Mouse (Mus musculus) embryo, embryonic 9.5 days (tissue): Measurements from ENCODE around the gene Rapgef5.

Experiments
- DNase-seq: peaks from one replicate; pipeline ENCODE4 v3.0.0-alpha.2; 2017; ENCODE audit errors: extremely low spot score

Gene Rapgef5

GRCm38 (mm10) chr12:117612715-117613114 is 96.4 kb downstream of the Rapgef5 start:
- no peak for DNase-seq

GRCm38 (mm10) chr12:117619523-117620023 is 103.3 kb downstream of the Rapgef5 start:
- no peak for DNase-seq

GRCm38 (mm10) chr12:117622972-117623371 is 106.7 kb downstream of the Rapgef5 start:
- no peak for DNase-seq

- DNase-seq = peak; percentile 24
Observed at GRCm38 (mm10) chr12:117627311-117627710, 111.0 kb downstream of the Rapgef5 start.

- no peak for DNase-seq
Observed at GRCm38 (mm10) chr12:117628321-117629093, 112.2 kb downstream of the Rapgef5 start.

GRCm38 (mm10) chr12:117632133-117632532 is 115.9 kb downstream of the Rapgef5 start:
- DNase-seq = no peak

- DNase-seq = no peak
Observed at GRCm38 (mm10) chr12:117636139-117636772, 120.0 kb downstream of the Rapgef5 start.

GRCm38 (mm10) chr12:117636969-117637368 is 120.7 kb downstream of the Rapgef5 start:
- no peak for DNase-seq

GRCm38 (mm10) chr12:117638833-117639232 is 122.6 kb downstream of the Rapgef5 start:
- no peak for DNase-seq

- DNase-seq = no peak
Observed at GRCm38 (mm10) chr12:117639356-117640121, 123.3 kb downstream of the Rapgef5 start.

GRCm38 (mm10) chr12:117642512-117642911 is 126.2 kb downstream of the Rapgef5 start:
- DNase-seq = no peak

- DNase-seq = no peak
Observed at GRCm38 (mm10) chr12:117645771-117646170, 129.5 kb downstream of the Rapgef5 start.

- DNase-seq = no peak
Observed at GRCm38 (mm10) chr12:117653920-117654472, 137.7 kb downstream of the Rapgef5 start.

- DNase-seq = no peak
Observed at GRCm38 (mm10) chr12:117656935-117657334, 140.7 kb downstream of the Rapgef5 start.

- DNase-seq = no peak
Observed at GRCm38 (mm10) chr12:117657766-117658165, 141.5 kb downstream of the Rapgef5 start.

- DNase-seq = no peak
Observed at GRCm38 (mm10) chr12:117658821-117659220, 142.5 kb downstream of the Rapgef5 start.

- DNase-seq = no peak
Observed at GRCm38 (mm10) chr12:117660361-117660760, 144.1 kb downstream of the Rapgef5 start.

GRCm38 (mm10) chr12:117661871-117662270 is 145.6 kb downstream of the Rapgef5 start:
- no peak for DNase-seq

- DNase-seq = no peak
Observed at GRCm38 (mm10) chr12:117663637-117664036, 147.4 kb downstream of the Rapgef5 start.

GRCm38 (mm10) chr12:117664644-117665043 is 148.4 kb downstream of the Rapgef5 start:
- DNase-seq = no peak

- no peak for DNase-seq
Observed at GRCm38 (mm10) chr12:117666391-117666790, 150.1 kb downstream of the Rapgef5 start.
